Mouse (Mus musculus): ENCODE measurements around the gene Mrpl37. TPM values are rescaled to one million over a fixed set of nuclear protein-coding genes. Genes with fewer than 3 reads are reported as not detected.

Gene Mrpl37
- total RNA-seq (2023; ENCODE audit: inconsistent age), result 68.1 to 71.2 TPM (median 69.9 TPM) in 4 replicates

DNA sequence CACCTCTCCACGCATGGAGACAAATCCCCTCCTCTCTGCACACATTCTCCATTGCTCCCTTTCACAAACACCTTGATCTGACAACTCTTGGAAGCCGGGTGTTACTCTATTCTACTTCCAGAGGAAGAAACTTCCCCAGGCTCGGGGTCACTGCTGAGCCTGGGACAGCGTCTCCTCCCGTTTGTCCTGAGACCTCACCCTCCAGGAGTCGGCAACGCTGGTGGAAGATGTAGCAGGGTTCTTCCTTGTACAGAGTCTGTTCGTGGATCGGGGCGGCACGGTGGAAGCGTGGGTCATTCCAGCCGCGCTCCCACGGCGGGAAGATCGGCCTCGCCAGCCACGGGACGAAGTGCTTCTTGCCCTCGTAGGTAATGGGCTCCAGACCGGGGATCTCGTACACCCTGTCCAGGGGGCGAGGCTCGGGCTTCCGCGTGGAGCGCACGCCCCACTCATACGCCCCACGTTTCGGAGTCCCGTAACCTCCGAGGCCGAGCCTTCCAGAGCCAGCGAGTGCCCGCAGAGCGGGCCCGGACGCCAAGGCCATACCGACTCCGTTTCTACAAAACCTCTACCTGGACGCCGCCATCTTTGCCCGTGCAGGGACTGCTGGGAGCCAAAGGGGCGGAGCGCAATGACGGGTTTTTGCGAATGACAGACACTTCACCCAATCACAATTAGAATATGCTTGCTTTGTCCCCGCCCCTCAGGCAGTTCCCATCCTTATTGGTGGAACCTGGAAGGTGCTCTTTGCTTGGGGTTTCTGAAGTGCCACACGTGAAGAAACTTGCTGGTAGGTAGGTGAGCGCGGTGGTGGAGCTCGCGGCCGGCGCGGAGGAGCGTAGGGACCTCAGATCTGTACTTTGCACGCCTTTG lies at the start of gene Mrpl37, which contains the start of gene Cyb5rl:
TSS of gene Mrpl37 (minus strand) at position 617 of the 873 bp plus-strand sequence.
TSS of gene Cyb5rl (plus strand) at position 737 of the 873 bp plus-strand sequence.

DNA sequence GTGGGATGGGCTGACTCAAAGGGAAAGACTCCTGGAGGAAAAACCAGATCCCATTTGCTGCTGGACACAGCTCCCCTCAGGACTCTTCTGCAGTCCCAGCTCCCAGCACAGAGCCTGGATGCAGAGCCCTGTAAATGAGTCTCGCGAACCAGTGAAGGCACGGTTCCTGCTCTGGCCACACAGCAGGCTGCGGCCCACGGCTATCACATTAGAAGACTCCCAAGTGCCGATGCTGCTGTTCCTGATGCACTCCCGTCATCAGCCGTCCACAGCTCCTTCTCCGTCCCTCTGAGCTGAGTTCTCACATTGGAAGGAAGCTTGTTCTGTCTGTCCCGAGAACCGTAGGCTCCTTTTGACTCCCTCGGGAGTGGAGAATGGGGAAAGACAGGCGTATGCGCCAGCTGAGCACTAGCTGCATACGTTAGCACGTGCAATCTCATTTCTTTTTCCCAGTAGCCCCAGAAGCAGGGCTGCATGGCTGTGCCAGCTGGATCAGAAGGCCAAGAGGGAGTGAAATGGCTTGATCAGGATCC lies 30.2 kb upstream of the Mrpl37 start, which contains the start of gene Cdcp2:
TSS of gene Cdcp2 (plus strand) at position 51 of the 533 bp plus-strand sequence.

Other genes with a start within 250 kb of the Mrpl37 start
- 33.4 to 38.9 TPM (median 37.1 TPM) in 4 replicates for gene Ssbp3, start 156.2 kb downstream of the Mrpl37 start, total RNA-seq (2023; ENCODE audit: inconsistent age)
- 9.5 to 14.0 TPM (median 10.8 TPM) in 4 replicates for gene Cyb5rl, start 120 bp upstream of the Mrpl37 start, total RNA-seq (2023; ENCODE audit: inconsistent age)
- gene Cdcp2, start 30.0 kb upstream of the Mrpl37 start, total RNA-seq (2023; ENCODE audit: inconsistent age), result not detected in 4 replicates
- 93.1 to 107 TPM (median 100 TPM) in 4 replicates for gene Tmem59, start 111.5 kb upstream of the Mrpl37 start, total RNA-seq (2023; ENCODE audit: inconsistent age)
- 30.7 to 43.5 TPM (median 36.1 TPM) in 4 replicates for gene Tceanc2, start 112.2 kb upstream of the Mrpl37 start, total RNA-seq (2023; ENCODE audit: inconsistent age)
- not detected in 4 replicates for gene Ldlrad1, start 142.3 kb upstream of the Mrpl37 start, total RNA-seq (2023; ENCODE audit: inconsistent age)
- gene Lrrc42, start 186.7 kb upstream of the Mrpl37 start, total RNA-seq (2023; ENCODE audit: inconsistent age), result 17.3 to 31.8 TPM (median 24.8 TPM) in 4 replicates
- gene Hspb11, start 186.7 kb upstream of the Mrpl37 start, total RNA-seq (2023; ENCODE audit: inconsistent age), result 11.3 to 13.8 TPM (median 12.7 TPM) in 4 replicates
- not detected in 4 replicates for gene Dio1, start 240.3 kb upstream of the Mrpl37 start, total RNA-seq (2023; ENCODE audit: inconsistent age)
- gene Yipf1, start 247.5 kb upstream of the Mrpl37 start, total RNA-seq (2023; ENCODE audit: inconsistent age), result 42.1 to 48.6 TPM (median 47.3 TPM) in 4 replicates